Mouse (Mus musculus) midbrain, embryonic 10.5 days (tissue): ENCODE measurements around the gene Cx3cr1. TPM values are rescaled to one million over a fixed set of nuclear protein-coding genes. Genes with fewer than 3 reads are reported as not detected.
"Not testable (repeated sequence)": the region's sequence is repeated elsewhere in the genome, so short reads cannot be mapped to it uniquely, and the experiment has no call there.

Source experiments
- DNase-seq: peaks from one replicate; pipeline ENCODE4 v3.0.0-alpha.2; 2017; ENCODE audit warnings: low spot score
- H3K27ac ChIP-seq: fragments of 300-500 bp; sonication (generic); replicated peaks from 2 replicates; pipeline ENCODE4 v1.5.1; 2016; ENCODE audit warnings: mild to moderate bottlenecking
- H3K27me3 ChIP-seq: fragments of 300-500 bp; sonication (generic); 2 replicates; pipeline ENCODE4 v1.6.1; 2016; ENCODE audit warnings: low read depth, mild to moderate bottlenecking; ENCODE audit not compliant: poor library complexity, severe bottlenecking
- H3K36me3 ChIP-seq: fragments of 300-500 bp; sonication (generic); 2 replicates; pipeline ENCODE4 v1.6.1; 2016; ENCODE audit warnings: mild to moderate bottlenecking, moderate library complexity
- H3K4me1 ChIP-seq: fragments of 300-500 bp; sonication (generic); 2 replicates; pipeline ENCODE4 v1.6.1; 2016
- H3K4me3 ChIP-seq: fragments of 300-500 bp; sonication (generic); 2 replicates; pipeline ENCODE4 v1.5.1; 2016; ENCODE audit warnings: mild to moderate bottlenecking, moderate library complexity
- H3K9me3 ChIP-seq: fragments of 300-500 bp; sonication (generic); replicated peaks from 2 replicates; pipeline ENCODE4 v1.6.1; 2016; ENCODE audit warnings: mild to moderate bottlenecking
- WGBS: fragments of 180-500 bp; shearing (Covaris S2); methylation state at CpG from one replicate; pipeline ENCODE4 v1.1.7; 2016; 5-methylcytosine and 5-hydroxymethylcytosine counted together
- polyA plus RNA-seq: library from polyadenylated mRNA; unstranded; fragments of >200 nt; fragmentation: Nextera tagmentation; extraction: Ambion mirVana; gene quantifications from 2 replicates; pipeline ENCODE4 v1.2.1, GENCODE M21; 2016

The Cx3cr1 gene
- polyA plus RNA-seq, 1 experiment from 2014 or later: 5.9 TPM

DNA sequence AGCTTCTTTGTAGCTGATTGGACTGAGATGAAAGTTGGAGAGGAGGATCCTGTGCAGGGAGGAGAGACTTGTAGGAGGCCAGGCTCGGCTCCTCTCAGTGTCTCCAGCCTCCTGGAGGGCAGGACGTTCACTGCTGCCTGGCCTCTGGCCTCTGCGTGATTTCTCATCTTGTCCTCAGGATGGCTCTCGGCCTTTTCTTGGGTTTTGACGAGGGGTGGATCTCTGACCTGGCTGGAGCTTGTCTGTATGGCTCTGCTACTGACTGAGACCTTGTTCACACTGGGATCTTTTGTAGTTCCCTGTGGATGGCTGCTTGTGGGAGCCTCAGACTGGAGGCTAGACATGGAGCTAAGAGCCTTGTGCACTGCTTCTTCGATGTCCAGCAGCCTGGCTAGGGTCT lies 54.9 kb downstream of the Cx3cr1 start:
- Histone ChIP-seq H3K4me1 (peaks cover 28% of the 10 kb centered on the region), H3K4me3 (no peak overlapping the region), H3K27ac (0 out of 2 replicates have a peak overlapping the region, but pooled peaks have one; percentile 33), H3K36me3 (no peaks in the 10 kb centered on the region), H3K9me3 (no peaks in the 10 kb centered on the region), H3K27me3 (peaks cover 36% of the 10 kb centered on the region)
- DNase-seq: no peak
- 77% methylated on average over 6 of the region's 6 CpGs for WGBS

DNA sequence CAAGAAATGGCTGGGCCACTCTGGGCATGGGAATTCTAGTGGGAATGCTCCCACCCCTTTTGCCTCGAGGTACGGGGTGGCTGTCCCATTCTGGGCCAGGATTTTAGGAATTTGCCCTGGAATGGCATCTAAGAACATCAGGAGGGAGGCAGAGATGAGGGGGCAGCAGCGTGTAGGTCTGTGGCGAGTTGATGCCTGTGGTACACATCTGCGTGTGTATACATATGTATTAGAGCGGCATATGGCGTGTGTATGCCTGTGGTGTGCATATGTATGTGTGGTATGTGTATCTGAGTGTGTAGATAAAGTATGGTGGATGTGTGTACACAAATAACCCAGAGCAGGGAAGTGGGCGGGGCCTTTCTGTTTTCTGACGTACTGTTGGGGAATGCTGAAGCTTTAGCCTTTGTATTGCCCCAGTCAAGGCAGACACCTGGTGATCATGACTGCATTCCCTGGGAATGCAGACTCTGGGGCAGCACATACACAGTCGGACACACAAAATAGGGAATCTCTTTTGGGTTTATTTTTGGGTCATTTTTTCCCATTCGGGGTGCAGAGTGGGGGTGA lies 56.3 kb downstream of the Cx3cr1 start:
- Histone ChIP-seq H3K36me3 (no peaks in the 10 kb centered on the region), H3K9me3 (no peaks in the 10 kb centered on the region), H3K27me3 (peaks cover 43% of the 10 kb centered on the region), H3K27ac (no peak overlapping the region), H3K4me3 (no peak overlapping the region), H3K4me1 (peaks cover 28% of the 10 kb centered on the region)
- no peak for DNase-seq
- 81% methylated on average over 11 of the region's 11 CpGs for WGBS

DNA sequence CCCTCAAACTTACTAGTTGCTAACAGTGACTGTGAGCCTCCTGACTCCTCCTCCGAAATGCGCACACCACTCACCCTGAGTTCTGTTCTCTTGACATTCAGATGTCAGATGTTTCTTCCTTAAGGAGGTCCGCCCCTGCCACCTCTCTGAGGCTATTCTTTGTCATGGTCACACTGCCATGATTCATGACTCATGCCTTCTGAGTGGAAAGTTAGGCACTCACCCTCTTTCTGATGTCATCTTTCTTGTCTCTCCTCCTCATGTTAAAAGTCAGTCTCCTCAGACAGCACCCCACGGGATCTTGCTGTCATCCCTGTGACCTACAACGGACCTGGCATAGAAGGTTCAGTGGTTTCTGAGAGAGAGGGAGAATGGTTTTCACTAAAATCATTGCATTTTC lies 56.9 kb downstream of the Cx3cr1 start:
- H3K4me3 ChIP-seq: no peak overlapping the region
- no peak for DNase-seq
- peaks cover 43% of the 10 kb centered on the region for H3K27me3 ChIP-seq
- H3K36me3 ChIP-seq: no peaks in the 10 kb centered on the region
- no peak overlapping the region for H3K27ac ChIP-seq
- H3K4me1 ChIP-seq: peaks cover 28% of the 10 kb centered on the region
- 0 out of 2 replicates have a peak, but pooled peaks cover under 1% of the 10 kb centered on the region for H3K9me3 ChIP-seq
- WGBS: 85% methylated on average over 5 of the region's 5 CpGs

DNA sequence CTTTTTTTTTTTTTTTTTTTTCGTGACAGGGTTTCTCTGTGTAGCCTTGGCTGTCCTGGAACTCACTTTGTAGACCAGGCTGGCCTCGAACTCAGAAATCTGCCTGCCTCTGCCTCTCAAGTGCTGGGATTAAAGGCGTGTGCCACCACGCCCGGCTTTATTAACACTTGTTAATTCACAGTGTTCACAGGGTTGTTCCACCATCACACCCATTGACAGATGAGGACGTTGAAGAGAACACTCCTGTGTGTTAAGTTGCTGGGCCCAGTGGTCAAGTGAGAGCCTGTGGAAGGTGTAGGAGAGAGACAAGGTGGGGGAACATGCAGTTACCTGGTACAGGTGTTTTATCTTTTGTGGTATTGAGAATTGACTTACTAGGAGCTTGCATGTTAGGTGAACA lies 57.5 kb downstream of the Cx3cr1 start:
- not testable (repeated sequence) for H3K36me3 ChIP-seq, DNase-seq, H3K27ac ChIP-seq, H3K4me3 ChIP-seq, H3K9me3 ChIP-seq
- Histone ChIP-seq H3K4me1 (peaks cover 26% of the 10 kb centered on the region), H3K27me3 (peaks cover 43% of the 10 kb centered on the region)
- WGBS: 82% methylated on average over 6 of the region's 6 CpGs

DNA sequence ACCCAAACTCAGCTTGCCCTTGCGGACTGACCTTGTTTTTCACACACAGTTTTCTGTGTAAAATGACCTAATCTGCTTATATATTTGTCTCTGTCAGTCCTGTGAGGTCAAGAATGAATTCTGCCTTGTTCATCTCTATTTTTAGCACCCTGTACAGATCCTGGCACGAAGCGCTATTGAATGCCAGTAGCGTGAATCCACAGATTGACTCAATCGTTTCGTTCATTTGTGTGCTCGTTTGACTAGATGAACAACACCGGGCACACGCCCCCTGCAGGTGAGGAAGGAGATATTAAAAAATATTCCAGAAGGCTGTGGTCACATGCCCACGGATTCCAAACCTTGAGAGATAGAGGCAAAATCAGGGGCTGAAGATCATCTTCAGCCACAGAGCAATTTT lies 58.1 kb downstream of the Cx3cr1 start:
- DNase-seq: peak; percentile 68
- WGBS: 1% methylated on average over 10 of the region's 10 CpGs
- Histone ChIP-seq H3K4me1 (peaks cover 23% of the 10 kb centered on the region), H3K36me3 (no peaks in the 10 kb centered on the region), H3K27me3 (peaks cover 43% of the 10 kb centered on the region), H3K27ac (peak overlapping the region; percentile 69), H3K9me3 (0 out of 2 replicates have a peak, but pooled peaks cover 2% of the 10 kb centered on the region), H3K4me3 (peak overlapping the region; percentile 65)

DNA sequence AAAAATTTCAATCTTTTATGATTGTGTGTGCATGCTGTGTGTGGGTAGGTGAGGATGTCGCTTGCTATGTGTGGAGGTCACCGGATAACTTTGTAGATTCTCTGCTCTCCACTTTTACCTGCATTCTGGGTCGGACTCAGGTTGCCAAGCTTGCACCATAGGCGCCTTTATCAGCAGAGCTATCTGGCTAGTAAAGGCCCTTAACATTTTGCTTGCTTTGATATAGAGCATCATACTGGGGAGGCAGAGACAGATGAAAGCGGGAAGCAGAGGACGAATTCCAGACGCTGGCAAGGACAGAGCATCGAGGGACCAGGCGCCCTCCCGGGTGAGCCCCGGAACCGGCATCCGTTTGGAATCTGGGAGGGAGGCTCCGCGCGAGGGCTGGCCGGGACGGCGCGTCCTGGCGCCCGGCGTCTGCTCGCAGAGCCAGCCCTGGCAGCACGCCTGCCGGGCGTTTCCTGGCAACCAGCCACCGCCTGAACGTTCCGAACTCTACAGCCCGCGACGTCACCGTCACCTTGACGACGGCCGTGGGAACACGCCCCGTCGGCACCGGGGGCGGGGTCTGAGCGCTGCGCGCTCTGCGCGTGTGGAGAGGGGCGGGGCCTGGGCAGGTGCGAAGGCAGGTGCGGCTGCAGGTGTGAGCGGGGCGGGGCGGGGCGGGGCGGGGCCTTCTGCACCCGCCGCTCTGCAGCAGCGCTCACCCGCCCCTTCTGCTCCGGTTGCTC lies 58.7 kb downstream of the Cx3cr1 start:
- peaks cover 43% of the 10 kb centered on the region for H3K27me3 ChIP-seq
- H3K9me3 ChIP-seq: 0 out of 2 replicates have a peak, but pooled peaks cover 2% of the 10 kb centered on the region
- H3K27ac ChIP-seq: peak overlapping the region; percentile 69
- DNase-seq: peak; percentile 93
- H3K4me3 ChIP-seq: peak overlapping the region; percentile 65
- no peaks in the 10 kb centered on the region for H3K36me3 ChIP-seq
- WGBS: 1% methylated on average over 60 of the region's 60 CpGs
- peaks cover 23% of the 10 kb centered on the region for H3K4me1 ChIP-seq

DNA sequence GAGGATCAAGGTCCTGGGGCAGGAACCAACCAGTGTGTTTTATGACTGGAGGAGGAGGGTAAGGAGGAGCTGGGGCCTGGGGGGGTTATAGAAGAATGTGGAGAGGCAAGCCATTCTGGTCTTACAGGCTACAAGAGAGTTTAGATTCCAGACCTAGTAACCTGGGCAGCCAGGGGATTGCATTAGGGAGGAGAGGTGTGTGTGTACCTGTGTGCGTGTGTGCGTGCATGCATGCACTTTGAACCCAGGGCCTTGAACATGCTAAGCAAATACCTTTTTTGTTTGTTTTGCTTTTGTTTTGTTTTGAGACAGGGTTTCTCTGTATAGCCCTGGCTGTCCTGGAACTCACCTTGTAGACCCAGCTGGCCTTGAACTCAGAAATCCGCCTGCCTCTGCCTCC lies 59.8 kb downstream of the Cx3cr1 start:
- H3K4me3 ChIP-seq: no peak overlapping the region
- peaks cover 43% of the 10 kb centered on the region for H3K27me3 ChIP-seq
- peaks cover 23% of the 10 kb centered on the region for H3K4me1 ChIP-seq
- H3K9me3 ChIP-seq: 0 out of 2 replicates have a peak, but pooled peaks cover 2% of the 10 kb centered on the region
- DNase-seq: no peak
- no peak overlapping the region for H3K27ac ChIP-seq
- H3K36me3 ChIP-seq: no peaks in the 10 kb centered on the region
- WGBS: 98% methylated on average over 3 of the region's 3 CpGs

DNA sequence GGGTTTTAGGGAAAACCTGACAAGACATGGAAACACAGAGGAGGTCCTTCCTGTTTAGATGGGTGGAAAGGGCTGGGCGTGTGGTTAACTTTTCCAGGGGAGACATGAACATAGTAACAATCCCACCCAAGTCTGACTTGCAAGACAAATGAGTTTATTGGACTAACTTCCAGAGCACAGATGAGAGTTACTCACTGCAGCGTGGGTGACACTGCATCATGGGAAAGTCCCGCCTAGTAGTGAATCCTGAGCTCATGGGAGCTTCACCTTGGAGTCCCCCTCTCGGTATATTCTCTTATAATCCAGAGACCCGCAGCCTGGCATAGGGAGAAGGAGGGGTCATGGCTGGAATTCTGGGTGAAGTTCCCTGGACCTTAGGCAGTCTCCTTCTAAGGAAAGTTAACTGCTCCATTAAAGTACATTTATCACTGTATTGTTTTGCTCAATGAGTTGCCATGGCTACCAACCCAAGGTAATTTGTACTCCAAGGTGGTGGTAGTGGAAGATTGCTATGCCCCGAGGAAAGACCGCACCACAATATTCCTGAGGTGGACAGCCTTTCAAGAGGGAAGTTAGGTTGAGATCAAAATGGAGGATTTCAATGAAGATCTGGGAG lies 60.3 kb downstream of the Cx3cr1 start:
- 0 out of 2 replicates have a peak, but pooled peaks cover 2% of the 10 kb centered on the region for H3K9me3 ChIP-seq

DNA sequence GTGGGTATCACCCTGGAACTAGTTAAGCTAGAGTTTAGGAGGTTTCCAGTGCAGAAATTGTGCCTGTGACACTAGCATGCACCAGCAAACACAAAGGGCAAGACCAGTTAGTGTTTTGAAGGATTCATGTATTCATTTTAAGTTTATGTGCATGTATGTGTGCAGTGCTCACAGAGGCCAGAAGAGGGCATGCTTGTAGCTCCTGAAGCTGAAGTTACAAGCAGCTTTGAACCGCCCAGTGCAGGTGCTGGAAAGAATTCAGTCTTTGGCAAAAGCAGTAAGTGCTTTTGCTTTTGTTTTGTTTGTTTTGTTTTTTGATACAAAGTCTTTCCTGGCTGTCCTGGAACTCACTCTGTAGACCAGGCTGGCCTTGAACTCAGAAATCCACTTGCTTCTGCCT lies 61.8 kb downstream of the Cx3cr1 start:
- no peak overlapping the region for H3K4me3 ChIP-seq
- no peaks in the 10 kb centered on the region for H3K36me3 ChIP-seq
- 0 out of 2 replicates have a peak, but pooled peaks cover 2% of the 10 kb centered on the region for H3K9me3 ChIP-seq
- no peak for DNase-seq
- 89% methylated on average over 1 of the region's 1 CpGs for WGBS
- H3K27me3 ChIP-seq: peaks cover 28% of the 10 kb centered on the region
- peaks cover 20% of the 10 kb centered on the region for H3K4me1 ChIP-seq
- no peak overlapping the region for H3K27ac ChIP-seq

More for the DNA sequence above, 60.3 kb downstream of the Cx3cr1 start:
- Histone ChIP-seq H3K4me3 (no peak overlapping the region), H3K4me1 (peaks cover 23% of the 10 kb centered on the region), H3K27me3 (peaks cover 37% of the 10 kb centered on the region), H3K27ac (no peak overlapping the region), H3K36me3 (no peaks in the 10 kb centered on the region)
- WGBS: 86% methylated on average over 7 of the region's 7 CpGs
- DNase-seq: no peak

DNA sequence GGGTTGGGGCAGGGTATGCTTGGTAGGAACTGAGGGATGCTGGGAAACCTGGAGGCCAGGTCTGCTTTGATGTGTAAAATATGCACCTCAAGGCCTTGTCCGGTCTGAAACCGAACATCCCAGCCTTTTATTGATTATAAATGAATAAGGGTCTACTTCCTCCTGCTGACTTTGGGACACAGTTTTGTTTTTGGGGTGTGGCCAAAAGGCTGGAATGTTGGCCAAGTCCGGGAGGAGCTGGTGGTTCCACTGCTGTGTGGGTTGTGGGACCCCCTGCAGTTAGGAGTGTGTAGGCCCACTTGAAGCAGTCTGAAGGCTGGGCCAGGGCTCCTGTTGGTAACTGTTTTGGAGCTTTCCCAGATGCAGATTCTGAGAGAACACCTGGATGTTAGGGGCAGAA lies 63.7 kb downstream of the Cx3cr1 start:
- no peak for DNase-seq
- Histone ChIP-seq H3K9me3 (0 out of 2 replicates have a peak, but pooled peaks cover 2% of the 10 kb centered on the region), H3K4me1 (peaks cover 23% of the 10 kb centered on the region), H3K27ac (no peak overlapping the region), H3K4me3 (no peak overlapping the region), H3K36me3 (no peaks in the 10 kb centered on the region), H3K27me3 (peaks cover 33% of the 10 kb centered on the region)
- 77% methylated on average over 3 of the region's 3 CpGs for WGBS

DNA sequence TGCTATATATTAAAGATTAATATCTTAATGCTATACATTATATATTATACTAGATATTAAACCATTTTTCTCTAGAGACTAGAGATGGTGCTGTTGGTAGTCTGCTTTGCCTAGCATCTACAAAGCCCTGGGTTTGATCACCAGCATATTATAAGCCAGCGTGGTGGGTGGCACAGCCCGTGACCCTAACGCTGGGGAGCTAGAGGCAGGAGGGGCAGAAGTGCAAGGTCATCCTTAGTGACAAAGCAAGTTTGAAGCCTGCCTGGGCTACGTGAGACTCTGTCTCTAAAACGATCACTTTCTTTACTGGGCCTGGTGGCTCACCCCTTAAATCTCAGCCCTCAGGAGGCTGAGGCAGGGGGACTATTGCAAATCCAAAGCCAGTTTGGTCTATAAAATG lies 66.8 kb downstream of the Cx3cr1 start:
- DNase-seq: no peak
- H3K4me1 ChIP-seq: peaks cover 17% of the 10 kb centered on the region
- H3K4me3 ChIP-seq: no peak overlapping the region
- no peak overlapping the region for H3K27ac ChIP-seq
- no peaks in the 10 kb centered on the region for H3K36me3 ChIP-seq
- H3K9me3 ChIP-seq: 0 out of 2 replicates have a peak, but pooled peaks cover 2% of the 10 kb centered on the region
- peaks cover 27% of the 10 kb centered on the region for H3K27me3 ChIP-seq
- WGBS: 83% methylated on average over 5 of the region's 5 CpGs

DNA sequence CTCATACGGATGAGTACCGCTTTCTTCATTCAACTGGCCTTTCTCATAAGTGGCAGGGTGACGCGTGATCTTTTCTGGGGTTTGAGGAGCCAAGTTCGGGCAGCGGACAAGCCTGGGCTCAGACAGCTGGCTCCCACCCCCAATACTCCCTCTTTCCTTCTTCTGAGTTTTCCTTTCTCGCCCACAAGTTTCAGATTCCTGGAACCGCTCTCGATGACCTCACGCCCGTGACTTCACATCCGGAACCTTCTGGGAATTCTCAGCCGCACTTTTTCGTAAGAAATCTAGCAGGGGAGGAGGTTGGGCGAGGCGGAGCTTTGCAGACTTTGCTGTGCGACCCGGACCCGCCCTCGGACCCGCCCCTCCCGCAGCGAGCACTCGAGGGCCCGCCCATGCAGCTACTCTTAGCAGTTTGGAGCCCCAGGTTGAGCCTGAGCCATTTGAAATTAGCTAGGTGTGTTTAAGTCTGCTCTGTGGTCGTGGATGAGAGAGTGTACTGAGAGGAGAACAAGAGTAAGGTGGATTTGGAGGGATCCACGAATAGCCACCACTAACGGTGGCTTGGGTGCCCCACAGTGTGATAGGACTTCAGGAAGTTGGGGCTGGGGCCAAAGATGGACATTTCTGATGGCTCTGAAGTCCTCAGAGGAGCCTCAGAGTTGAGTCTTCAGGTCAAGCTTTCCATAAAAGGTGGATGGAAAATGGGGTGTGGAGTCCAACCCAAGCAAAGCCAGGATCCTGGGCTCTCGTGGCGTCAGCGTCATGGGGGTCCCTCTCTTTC lies 67.5 kb downstream of the Cx3cr1 start:
- H3K4me1 ChIP-seq: peaks cover 17% of the 10 kb centered on the region
- H3K4me3 ChIP-seq: peak overlapping the region; percentile 55
- peaks cover 27% of the 10 kb centered on the region for H3K27me3 ChIP-seq
- no peaks in the 10 kb centered on the region for H3K9me3 ChIP-seq
- 12% methylated on average over 31 of the region's 31 CpGs for WGBS
- DNase-seq: peak; percentile 81
- no peaks in the 10 kb centered on the region for H3K36me3 ChIP-seq
- peak overlapping the region; percentile 81 for H3K27ac ChIP-seq
